13 mouse cellular contexts compared by ENCODE assay signal in genomic region chrX:162521831-162522514, GRCm38 (mm10).
DNase-seq lines count a peak whose midpoint lies in the region; ATAC-seq and TF ChIP-seq lines count a peak whose summit lies in the region.
"Had no signal": no experiment of that assay in that cellular context is flagged by ENCODE, and none has a peak within 500 bp of the region (broad histone marks: within the 10 kb centered on the region; RNA-seq: fewer than 3 reads in every experiment).

No protein-coding gene starts in this region.

- no peaks in the 10 kb centered on the region for H3K9me3 ChIP-seq in kidney, embryonic 14.5 days (ENCODE audit: control insufficient read depth, low read length)
- H3K9me3 ChIP-seq in CH12.LX (replicated peaks; ENCODE audit: low read length): no peaks in the 10 kb centered on the region
- no peaks in the 10 kb centered on the region for H3K9me3 ChIP-seq in midbrain, embryonic 10.5 days (replicated peaks)
- H3K9me3 ChIP-seq: hindbrain, embryonic 10.5 days had no signal

- H3K4me1 ChIP-seq in kidney, embryonic 14.5 days (ENCODE audit: control insufficient read depth, insufficient read depth, low read length): no peaks in the 10 kb centered on the region
- H3K4me1 ChIP-seq in CH12.LX (ENCODE audit: control insufficient read depth in 1 of 2, insufficient read depth in 2 of 2): peaks cover 0 to 15% of the 10 kb centered on the region in 2 experiments; a peak in 1 of 4 replicates
- peaks cover 4% of the 10 kb centered on the region; the same call in 1 of the 2 replicates for H3K4me1 ChIP-seq in midbrain, embryonic 10.5 days
- H3K4me1 ChIP-seq: hindbrain, embryonic 10.5 days had no signal

- ATAC-seq in kidney, embryonic 14.5 days (ENCODE audit: low FRiP score, low TSS enrichment): no peak

- H3K79me2 ChIP-seq in CH12.LX (replicated peaks; ENCODE audit: control insufficient read depth, extremely low read depth, insufficient read depth, poor library complexity, severe bottlenecking): no peaks in the 10 kb centered on the region

- no peak for TF ChIP-seq CTCF in CH12.LX (conservative IDR thresholded peaks at IDR 0.05 in 1 of 2, IDR thresholded peaks at IDR 0.05 in 1 of 2; ENCODE audit: low read depth in 2 of 2, low read length in 2 of 2)

- no peak overlapping the region for H3K4me3 ChIP-seq in kidney, embryonic 14.5 days (ENCODE audit: low read length)
- no peak overlapping the region for H3K4me3 ChIP-seq in CH12.LX (replicated peaks in 1 of 3; ENCODE audit: low read depth in 2 of 3, low read length in 2 of 3, poor library complexity in 1 of 3)
- no peak overlapping the region for H3K4me3 ChIP-seq in midbrain, embryonic 10.5 days
- H3K4me3 ChIP-seq: hindbrain, embryonic 10.5 days had no signal

- WGBS in kidney, embryonic 14.5 days: 58% methylated on average over 9 of the region's 9 CpGs
- whole genome bisulfite sequencing in midbrain, embryonic 10.5 days: 71% methylated on average over 9 of the region's 9 CpGs

- DNase-seq in embryo, embryonic 11 days: peak; percentile 21
- no peak for DNase-seq in embryo, embryonic 9.5 days (ENCODE audit: extremely low spot score)
- DNase-seq in kidney, postnatal 14 days: peak; percentile 3
- peak; percentile 16 for DNase-seq in CH12.LX (ENCODE audit: extremely low read depth)
- DNase-seq in heart, postnatal 14 days: peak; percentile 27 to 30
- no peak for DNase-seq in thymus, postnatal 36 days
- no peak for DNase-seq in midbrain, embryonic 10.5 days (ENCODE audit: low spot score)
- DNase-seq: adrenal gland, adult 2 months; cerebellum, adult 18-20 months; lung, adult 18-20 months; spleen, adult 18-20 months had no signal

- no peaks in the 10 kb centered on the region; the same call in 1 of the 2 replicates for H3K27me3 ChIP-seq in kidney, embryonic 14.5 days (ENCODE audit: control insufficient read depth, insufficient read depth, low read length)
- H3K27me3 ChIP-seq in CH12.LX (replicated peaks): no peaks in the 10 kb centered on the region
- H3K27me3 ChIP-seq in midbrain, embryonic 10.5 days (ENCODE audit: low read depth, poor library complexity, severe bottlenecking): peaks cover 95% of the 10 kb centered on the region

- intact Hi-C loops in heart, postnatal 14 days (cut with DNase I): loop anchor here (10.0 kb wide), 1 partner anchor 213 kb away; no protein-coding TSS in a partner anchor

- dilution Hi-C loops in CH12.LX (cut with MboI; ENCODE audit: extremely low pct_ligation_motif_present, extremely low pct_unique_long_range_greater_than_20kb, low sequenced_read_pairs): no loop called here

- H3K27ac ChIP-seq in kidney, embryonic 14.5 days (ENCODE audit: low read depth, low read length): no peak overlapping the region
- no peak overlapping the region for H3K27ac ChIP-seq in CH12.LX (ENCODE audit: insufficient read depth, low read depth)
- H3K27ac ChIP-seq in midbrain, embryonic 10.5 days (replicated peaks): no peak overlapping the region
- H3K27ac ChIP-seq: hindbrain, embryonic 10.5 days had no signal

- no peak for TF ChIP-seq RAD21 in CH12.LX (IDR thresholded peaks at IDR 0.05; ENCODE audit: low read depth, low read length)

- H3K36me3 ChIP-seq in kidney, embryonic 14.5 days (ENCODE audit: control insufficient read depth, insufficient read depth, low read length): no peaks in the 10 kb centered on the region
- no peaks in the 10 kb centered on the region for H3K36me3 ChIP-seq in CH12.LX (replicated peaks in 1 of 2; ENCODE audit: control insufficient read depth in 1 of 2, insufficient read depth in 1 of 2, low read length in 1 of 2)
- H3K36me3 ChIP-seq in midbrain, embryonic 10.5 days: no peaks in the 10 kb centered on the region
- H3K36me3 ChIP-seq: hindbrain, embryonic 10.5 days had no signal

- TF ChIP-seq EP300 in CH12.LX (IDR thresholded peaks at IDR 0.05; ENCODE audit: low read length): no peak

- TF ChIP-seq POLR2A in CH12.LX (IDR thresholded peaks at IDR 0.05; ENCODE audit: low read depth, low read length): no peak

- in situ Hi-C loops in CH12.LX (cut with MboI; ENCODE audit: low pct_ligation_motif_present, low pct_unique_long_range_greater_than_20kb, low sequenced_read_pairs): loop anchor here (25.0 kb wide), 2 partner anchors 190 to 340 kb away; no protein-coding TSS in a partner anchor

- H3K4me2 ChIP-seq in kidney, embryonic 14.5 days (replicated peaks; ENCODE audit: low read depth, low read length): no peak overlapping the region
- no peak overlapping the region for H3K4me2 ChIP-seq in CH12.LX (ENCODE audit: insufficient read depth, low read depth, poor library complexity, severe bottlenecking)

- H3K9ac ChIP-seq in kidney, embryonic 14.5 days (ENCODE audit: low read depth, low read length): no peak overlapping the region
- H3K9ac ChIP-seq in CH12.LX (ENCODE audit: insufficient read depth, low read depth): no peak overlapping the region

TF ChIP-seq in CH12.LX, 34 proteins besides CTCF, POLR2A, EP300 and RAD21:
- TF ChIP-seq TCF12 (IDR thresholded peaks at IDR 0.05; ENCODE audit: low read depth, low read length) (peak; percentile 43; the same call in 1 of the 2 replicates), CHD1 (IDR thresholded peaks at IDR 0.05; ENCODE audit: low read depth, low read length) (no peak), TBP (conservative IDR thresholded peaks at IDR 0.05; ENCODE audit: low read depth, low read length) (0 out of 2 replicates have a peak, but pooled peaks have one; percentile 59)

Comparison
In these comparisons a context has a peak if more than half of its experiments do, and no peak if none do; other contexts are left out.
1. DNase-seq: peak in embryo, embryonic 11 days (single experiment), kidney, postnatal 14 days (single experiment), CH12.LX (single experiment) and heart, postnatal 14 days (2 of 2); none in embryo, embryonic 9.5 days (single experiment), thymus, postnatal 36 days (0 of 2) and midbrain, embryonic 10.5 days (single experiment).